Mouse (Mus musculus): Measurements from ENCODE around the gene Mettl23. TPM values are rescaled to one million over a fixed set of nuclear protein-coding genes. Genes with fewer than 3 reads are reported as not detected.
A peak's percentile ranks its signal among the peaks of the same experiment; 100 is the strongest.

Mettl23 gene
- polyA plus RNA-seq, 1 experiment = 34.0 TPM

DNA sequence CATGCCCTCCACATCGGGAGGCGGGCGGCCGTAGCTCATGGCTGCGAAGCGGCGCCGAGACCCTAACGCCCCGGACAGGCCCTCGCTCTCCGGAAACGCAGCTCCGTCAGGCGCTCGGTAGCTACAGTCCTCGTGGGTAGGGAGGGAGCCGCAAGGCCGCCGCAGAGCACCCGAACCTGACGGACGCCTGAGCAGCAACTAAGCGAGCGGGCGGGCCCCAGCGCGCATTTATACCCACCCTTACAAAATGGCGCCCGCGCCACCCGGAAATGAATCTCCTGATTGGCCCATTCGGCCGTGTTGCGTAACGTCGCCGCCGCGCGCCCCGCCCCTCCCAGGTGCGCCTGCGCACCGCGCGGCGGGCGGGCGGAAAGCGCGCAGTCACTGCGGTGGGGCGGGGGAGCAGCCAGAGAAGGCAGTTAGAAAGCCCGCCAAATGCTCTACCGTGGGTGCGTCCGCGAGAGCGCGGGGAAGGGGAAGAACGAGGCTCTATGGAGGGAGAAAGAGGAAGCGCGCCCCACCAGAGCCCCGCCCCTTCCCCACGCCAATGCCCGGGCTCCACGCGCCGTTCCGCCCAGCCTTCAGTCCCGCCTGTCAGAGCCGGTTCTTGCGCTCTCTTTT, 9.9 kb downstream of the Mettl23 start, which contains the start of gene Srsf2:
TSS of gene Srsf2 (minus strand) at position 204 of the 621 bp plus-strand sequence.
- TF ChIP-seq CEBPB (IDR thresholded peaks at IDR 0.05; ENCODE audit: insufficient read depth, poor library complexity, severe bottlenecking) (peak; percentile 96), SRF (IDR thresholded peaks at IDR 0.05; ENCODE audit: control insufficient read depth, insufficient read length, low read depth) (no peak), TCF3 (IDR thresholded peaks at IDR 0.05; ENCODE audit: insufficient read length, low read depth) (no peak), POLR2A (IDR thresholded peaks at IDR 0.05; ENCODE audit: insufficient read length, low read depth) (peak; percentile 87), E2F4 (IDR thresholded peaks at IDR 0.05; ENCODE audit: insufficient read depth) (peak; percentile 2), MAX (IDR thresholded peaks at IDR 0.05; ENCODE audit: low read depth) (no peak), MYOD1 (IDR thresholded peaks at IDR 0.05; ENCODE audit: control insufficient read depth in 1 of 3, insufficient read length in 2 of 3, low read depth in 2 of 3) (no peak), TCF12 (IDR thresholded peaks at IDR 0.05; ENCODE audit: insufficient read depth, poor library complexity, severe bottlenecking) (no peak), MYOG (IDR thresholded peaks at IDR 0.05; ENCODE audit: control insufficient read depth in 1 of 3, insufficient read depth in 1 of 3, insufficient read length in 2 of 3, low read depth in 2 of 3) (no peak), USF1 (IDR thresholded peaks at IDR 0.05; ENCODE audit: low read depth) (no peak), REST (IDR thresholded peaks at IDR 0.05; ENCODE audit: insufficient read depth, insufficient read length) (no peak), POLR2AphosphoS2 (IDR thresholded peaks at IDR 0.05; ENCODE audit: insufficient read length, low read depth) (peak; percentile 98)
- H3K4me2 ChIP-seq (ENCODE audit: low read depth) = peak within 1 kb of the TSS; percentile 97
- H3K79me2 ChIP-seq (ENCODE audit: control insufficient read depth, insufficient read depth) = peaks cover 67% of the 10 kb centered on the region
- peak within 1 kb of the TSS; percentile 97 for H3K4me3 ChIP-seq
- H3ac ChIP-seq (ENCODE audit: control insufficient read depth, insufficient read length) = peak within 1 kb of the TSS; percentile 62
- H3K27me3 ChIP-seq (ENCODE audit: control insufficient read depth, insufficient read depth, insufficient read length) = no peaks in the 10 kb centered on the region
- peaks cover 35% of the 10 kb centered on the region for H3K36me3 ChIP-seq (ENCODE audit: control insufficient read depth, insufficient read depth)

DNA sequence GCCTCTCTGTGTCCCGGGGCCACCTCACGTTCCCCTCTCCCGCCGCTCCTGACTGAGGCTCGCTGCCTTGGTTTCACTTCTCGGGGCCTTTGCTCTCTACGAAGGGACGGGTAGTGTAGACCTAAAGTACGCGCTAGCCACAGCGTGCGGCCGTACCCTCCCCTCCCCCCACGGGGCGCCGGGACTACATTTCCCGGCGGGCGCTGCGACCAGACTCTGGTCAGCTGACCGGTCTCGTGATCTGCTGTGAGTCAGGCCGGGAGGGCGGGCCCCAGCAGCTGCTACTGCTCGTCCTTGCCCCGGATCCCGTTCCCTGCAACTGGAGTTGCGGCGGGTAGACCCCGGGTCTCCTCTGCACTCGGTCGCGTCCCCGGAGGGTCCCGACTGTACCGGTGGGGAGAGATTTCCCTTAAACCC, 10.4 kb downstream of the Mettl23 start:
- Histone ChIP-seq H3K4me2 (ENCODE audit: low read depth) (peak overlapping the region; percentile 97), H3ac (ENCODE audit: control insufficient read depth, insufficient read length) (peak overlapping the region; percentile 62), H3K27me3 (ENCODE audit: control insufficient read depth, insufficient read depth, insufficient read length) (no peaks in the 10 kb centered on the region), H3K36me3 (ENCODE audit: control insufficient read depth, insufficient read depth) (peaks cover 34% of the 10 kb centered on the region), H3K79me2 (ENCODE audit: control insufficient read depth, insufficient read depth) (peaks cover 67% of the 10 kb centered on the region), H3K4me3 (peak overlapping the region; percentile 97)
- peak; percentile 75 to 94 (median 88) for TF ChIP-seq MYOG (IDR thresholded peaks at IDR 0.05; ENCODE audit: control insufficient read depth in 1 of 3, insufficient read depth in 1 of 3, insufficient read length in 2 of 3, low read depth in 2 of 3)
- peak; percentile 3 for TF ChIP-seq REST (IDR thresholded peaks at IDR 0.05; ENCODE audit: insufficient read depth, insufficient read length)
- peak; percentile 89 for TF ChIP-seq POLR2AphosphoS2 (IDR thresholded peaks at IDR 0.05; ENCODE audit: insufficient read length, low read depth)
- peak; percentile 40 for TF ChIP-seq SRF (IDR thresholded peaks at IDR 0.05; ENCODE audit: control insufficient read depth, insufficient read length, low read depth)
- no peak for TF ChIP-seq MAX (IDR thresholded peaks at IDR 0.05; ENCODE audit: low read depth)
- peak; percentile 59 for TF ChIP-seq TCF3 (IDR thresholded peaks at IDR 0.05; ENCODE audit: insufficient read length, low read depth)
- no peak for TF ChIP-seq CEBPB (IDR thresholded peaks at IDR 0.05; ENCODE audit: insufficient read depth, poor library complexity, severe bottlenecking)
- peak; percentile 99 for TF ChIP-seq USF1 (IDR thresholded peaks at IDR 0.05; ENCODE audit: low read depth)
- TF ChIP-seq TCF12 (IDR thresholded peaks at IDR 0.05; ENCODE audit: insufficient read depth, poor library complexity, severe bottlenecking) = peak; percentile 51
- TF ChIP-seq POLR2A (IDR thresholded peaks at IDR 0.05; ENCODE audit: insufficient read length, low read depth) = peak; percentile 87
- TF ChIP-seq MYOD1 (IDR thresholded peaks at IDR 0.05; ENCODE audit: control insufficient read depth in 1 of 3, insufficient read length in 2 of 3, low read depth in 2 of 3) = peak; percentile 20 to 98 (median 96)
- no peak for TF ChIP-seq E2F4 (IDR thresholded peaks at IDR 0.05; ENCODE audit: insufficient read depth)

DNA sequence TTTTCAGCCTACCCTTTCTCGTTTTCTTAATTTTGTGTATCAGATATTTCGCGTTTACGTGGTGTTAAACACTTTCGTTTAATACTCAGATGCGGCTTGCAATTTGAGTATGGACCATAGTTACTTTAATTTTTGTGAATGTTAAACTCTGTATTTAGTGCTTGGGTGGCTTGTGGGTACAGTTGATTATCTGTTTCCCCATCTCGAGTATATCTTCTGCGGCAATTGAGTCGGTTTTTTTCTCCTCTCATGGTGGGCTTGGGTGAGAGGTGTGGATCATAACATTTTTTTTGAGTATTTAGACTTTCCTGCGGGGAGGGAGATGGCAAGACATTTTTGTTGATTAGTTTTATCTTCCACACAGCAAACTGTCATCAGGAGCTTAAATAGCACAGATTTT, 11.2 kb downstream of the Mettl23 start:
- TF ChIP-seq REST (IDR thresholded peaks at IDR 0.05; ENCODE audit: insufficient read depth, insufficient read length) (no peak), MAX (IDR thresholded peaks at IDR 0.05; ENCODE audit: low read depth) (no peak), POLR2AphosphoS2 (IDR thresholded peaks at IDR 0.05; ENCODE audit: insufficient read length, low read depth) (no peak), CEBPB (IDR thresholded peaks at IDR 0.05; ENCODE audit: insufficient read depth, poor library complexity, severe bottlenecking) (no peak), E2F4 (IDR thresholded peaks at IDR 0.05; ENCODE audit: insufficient read depth) (no peak), TCF12 (IDR thresholded peaks at IDR 0.05; ENCODE audit: insufficient read depth, poor library complexity, severe bottlenecking) (no peak), TCF3 (IDR thresholded peaks at IDR 0.05; ENCODE audit: insufficient read length, low read depth) (no peak), SRF (IDR thresholded peaks at IDR 0.05; ENCODE audit: control insufficient read depth, insufficient read length, low read depth) (no peak), POLR2A (IDR thresholded peaks at IDR 0.05; ENCODE audit: insufficient read length, low read depth) (no peak), MYOG (IDR thresholded peaks at IDR 0.05; ENCODE audit: control insufficient read depth in 1 of 3, insufficient read depth in 1 of 3, insufficient read length in 2 of 3, low read depth in 2 of 3) (no peak), MYOD1 (IDR thresholded peaks at IDR 0.05; ENCODE audit: control insufficient read depth in 1 of 3, insufficient read length in 2 of 3, low read depth in 2 of 3) (no peak), USF1 (IDR thresholded peaks at IDR 0.05; ENCODE audit: low read depth) (no peak)
- Histone ChIP-seq H3K4me3 (peak overlapping the region; percentile 97), H3K4me2 (ENCODE audit: low read depth) (peak overlapping the region; percentile 97), H3K36me3 (ENCODE audit: control insufficient read depth, insufficient read depth) (peaks cover 32% of the 10 kb centered on the region), H3ac (ENCODE audit: control insufficient read depth, insufficient read length) (peak overlapping the region; percentile 62), H3K27me3 (ENCODE audit: control insufficient read depth, insufficient read depth, insufficient read length) (no peaks in the 10 kb centered on the region), H3K79me2 (ENCODE audit: control insufficient read depth, insufficient read depth) (peaks cover 60% of the 10 kb centered on the region)

DNA sequence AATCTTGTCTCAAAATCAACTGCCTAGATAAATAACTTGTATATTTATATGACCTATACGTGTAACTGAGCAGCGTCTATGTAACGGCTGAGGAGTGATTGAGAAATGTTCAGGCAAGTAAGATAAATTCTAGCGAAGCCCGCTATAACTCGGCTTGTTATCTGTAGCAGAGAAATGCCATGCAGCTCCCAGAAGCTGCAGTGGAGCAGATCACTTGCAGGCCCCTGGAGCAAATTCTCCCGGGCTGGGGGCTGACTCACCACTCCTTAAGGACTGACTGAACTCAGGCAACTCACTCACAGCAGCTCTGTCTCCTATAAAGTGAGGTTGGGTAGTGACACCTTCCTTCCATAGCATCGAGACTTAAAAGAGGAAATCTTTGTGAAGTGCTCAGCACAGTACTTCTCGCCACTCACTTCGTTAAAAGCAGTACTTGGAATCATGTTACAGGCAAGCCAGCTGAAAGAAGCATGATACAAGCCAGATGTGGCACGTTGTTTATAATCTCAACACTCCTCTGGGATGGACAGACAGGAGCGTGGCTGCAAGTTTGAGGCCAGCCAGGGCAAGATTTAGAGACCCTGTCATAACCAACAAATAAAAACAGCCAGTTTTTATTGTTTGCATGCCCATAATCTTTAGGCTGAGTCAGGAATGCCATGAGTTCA, 14.2 kb downstream of the Mettl23 start:
- no peak overlapping the region for H3ac ChIP-seq (ENCODE audit: control insufficient read depth, insufficient read length)
- H3K4me2 ChIP-seq (ENCODE audit: low read depth) = no peak overlapping the region
- H3K36me3 ChIP-seq (ENCODE audit: control insufficient read depth, insufficient read depth) = peaks cover 36% of the 10 kb centered on the region
- H3K27me3 ChIP-seq (ENCODE audit: control insufficient read depth, insufficient read depth, insufficient read length) = no peaks in the 10 kb centered on the region
- H3K4me3 ChIP-seq = no peak overlapping the region
- TF ChIP-seq REST (IDR thresholded peaks at IDR 0.05; ENCODE audit: insufficient read depth, insufficient read length) (no peak), CEBPB (IDR thresholded peaks at IDR 0.05; ENCODE audit: insufficient read depth, poor library complexity, severe bottlenecking) (no peak)
- peaks cover 31% of the 10 kb centered on the region for H3K79me2 ChIP-seq (ENCODE audit: control insufficient read depth, insufficient read depth)

Measured in myocyte (in vitro differentiated cells).